Mouse (Mus musculus) gastrocnemius, postnatal 14 days (tissue): ENCODE measurements around the gene Zfp932. TPM values are rescaled to one million over a fixed set of nuclear protein-coding genes. Genes with fewer than 3 reads are reported as not detected.
"Not testable (repeated sequence)": the region's sequence is repeated elsewhere in the genome, so short reads cannot be mapped to it uniquely, and the experiment has no call there.

Experiments used
- DNase-seq: peaks from one replicate; pipeline ENCODE4 v3.0.0; 2021; ENCODE audit warnings: mixed read lengths
- intact Hi-C: fragments of 180-260 bp; cut with DNase I; formaldehyde crosslinking; loops from one replicate; pipeline ENCODE4 v1.15.1; 2025; ENCODE audit warnings: low total_unique reads
- long read RNA-seq, 2 experiments: library from polyadenylated mRNA; stranded (forward); transcript quantifications; one replicate each; pipeline ENCODE4 v2.0.0; 2021
- total RNA-seq, 2 experiments: library from RNA; stranded (reverse); gene quantifications; 2 replicates each; pipeline ENCODE4 v1.2.3; 2021

The Zfp932 gene
- total RNA-seq, result 1 to 10 TPM; 6.0 to 7.3 TPM
- long read RNA-seq, experiment 1, partial matches to known transcripts, result 0 of 3 reads
- long read RNA-seq, experiment 1, other reads (novel, unspliced or antisense), result 1 of 3 reads
- long read RNA-seq, experiment 2, partial matches to known transcripts, result 0 of 5 reads
- long read RNA-seq, experiment 2, other reads (novel, unspliced or antisense), result 2 of 5 reads

GRCm38 (mm10) chr5:109996026-109996937 lies at the start of gene Zfp932:
Gene Zfp932, plus strand, starts transcription at chr5:109996521.
- intact Hi-C loops, result loop anchor here (2.0 kb wide), 1 partner anchor 69 kb away; no protein-coding TSS in a partner anchor

GRCm38 (mm10) chr5:109950281-109950680 lies 46.0 kb upstream of the Zfp932 start:
- intact Hi-C loops, result no loop called here

More at GRCm38 (mm10) chr5:109996026-109996937, at the start of gene Zfp932:
- peak; percentile 74 for DNase-seq

GRCm38 (mm10) chr5:109980743-109981142 lies 15.6 kb upstream of the Zfp932 start:
- DNase-seq, intact Hi-C loops: not testable (repeated sequence)

More at GRCm38 (mm10) chr5:109950281-109950680, 46.0 kb upstream of the Zfp932 start:
- no peak for DNase-seq

GRCm38 (mm10) chr5:109995461-109995860 lies 860 bp upstream of the Zfp932 start:
- DNase-seq, intact Hi-C loops: not testable (repeated sequence)

- intact Hi-C loops, DNase-seq: not testable (repeated sequence)
Measured at GRCm38 (mm10) chr5:110015775-110016174, 19.5 kb downstream of the Zfp932 start.

- no peak for DNase-seq
- intact Hi-C loops, result no loop called here
Measured at GRCm38 (mm10) chr5:110023273-110023672, 27.0 kb downstream of the Zfp932 start.

- intact Hi-C loops, result not testable (repeated sequence)
- peak; percentile 14 for DNase-seq
Measured at GRCm38 (mm10) chr5:110023694-110024427, 27.5 kb downstream of the Zfp932 start.

- intact Hi-C loops, result no loop called here
Measured at GRCm38 (mm10) chr5:110057637-110058408, 61.5 kb downstream of the Zfp932 start.

More at GRCm38 (mm10) chr5:110057637-110058408, 61.5 kb downstream of the Zfp932 start:
- DNase-seq, result peak; percentile 83

Other genes with a start within 250 kb of the Zfp932 start
- gene 4930522L14Rik, start 244.6 kb upstream of the Zfp932 start, total RNA-seq, result 1 to 10 TPM; 1.8 to 2.4 TPM
- gene Gm15446, start 73.1 kb upstream of the Zfp932 start, total RNA-seq, result 1 to 10 TPM; 3.2 to 4.8 TPM
- gene Gm17655, start 76.0 kb downstream of the Zfp932 start, total RNA-seq, result 1 to 10 TPM; 2.5 to 2.8 TPM
- gene Gm35315, start 97.9 kb downstream of the Zfp932 start, total RNA-seq, result under 1 TPM; 0.12 to 0.24 TPM
- gene Plcxd1, start 103.4 kb downstream of the Zfp932 start, total RNA-seq, result not detected
- 10 to 100 TPM; 11.1 to 14.3 TPM for gene Gtpbp6, start 111.7 kb downstream of the Zfp932 start, total RNA-seq
- 1 to 10 TPM; 2.9 to 3.2 TPM for gene Zfp605, start 113.6 kb downstream of the Zfp932 start, total RNA-seq
- gene Chfr, start 139.3 kb downstream of the Zfp932 start, total RNA-seq, result 10 to 100 TPM; 13.1 TPM
- gene Golga3, start 180.2 kb downstream of the Zfp932 start, total RNA-seq, result 10 to 100 TPM; 32.2 to 34.4 TPM
- 10 to 100 TPM; 20.9 to 21.2 TPM for gene Ankle2, start 234.5 kb downstream of the Zfp932 start, total RNA-seq